Mouse (Mus musculus) CD8-positive naive resting alpha-beta T cell, adult 57 days (primary cell): ENCODE data around the gene Tubg1. TPM values are rescaled to one million over a fixed set of nuclear protein-coding genes. Genes with fewer than 3 reads are reported as not detected.

Experiments used
- total RNA-seq: library from RNA; stranded (reverse); gene quantifications from one replicate; pipeline ENCODE4 v1.2.4, GENCODE M21; 2023

The Tubg1 gene
- 14.5 TPM for total RNA-seq

GRCm38 (mm10) chr11:101119761-101120544, at the start of gene Tubg1, which contains the start of gene Retreg3:
TSS of gene Tubg1 (plus strand) at chr11:101119938.
TSS of gene Retreg3 (minus strand) at chr11:101119893.

GRCm38 (mm10) chr11:101078121-101078520, 41.6 kb upstream of the Tubg1 start, which contains the start of gene Hsd17b1:
TSS of gene Hsd17b1 (plus strand) at chr11:101078411.

GRCm38 (mm10) chr11:101082208-101083082, 37.3 kb upstream of the Tubg1 start, which contains the start of gene Coasy:
TSS of gene Coasy (plus strand) at chr11:101082565.

GRCm38 (mm10) chr11:101086756-101087681, 32.7 kb upstream of the Tubg1 start, which contains the start of gene Mlx:
TSS of gene Mlx (plus strand) at chr11:101087277.

GRCm38 (mm10) chr11:101095314-101096024, 24.3 kb upstream of the Tubg1 start, which contains the start of gene Psmc3ip:
TSS of gene Psmc3ip (minus strand) at chr11:101095436.

GRCm38 (mm10) chr11:101155728-101156371, 36.1 kb downstream of the Tubg1 start, which contains the start of gene Tubg2:
TSS of gene Tubg2 (plus strand) at chr11:101155907.

GRCm38 (mm10) chr11:101170354-101170810, 50.6 kb downstream of the Tubg1 start, which contains the start of gene Cntnap1:
TSS of gene Cntnap1 (plus strand) at chr11:101170523.

GRCm38 (mm10) chr11:101170811-101171610, 51.3 kb downstream of the Tubg1 start, which contains the start of gene Plekhh3:
TSS of gene Plekhh3 (minus strand) at chr11:101171351.

GRCm38 (mm10) chr11:101174851-101175628, 55.3 kb downstream of the Tubg1 start, which contains the start of gene Ccr10:
TSS of gene Ccr10 (minus strand) at chr11:101175443.

Other genes with a start within 250 kb of the Tubg1 start
- gene Stat3, start 180.4 kb upstream of the Tubg1 start, total RNA-seq: 216 TPM
- gene Cavin1, start 149.1 kb upstream of the Tubg1 start, total RNA-seq: 0.18 TPM
- 8.4 TPM for gene Atp6v0a1, start 110.5 kb upstream of the Tubg1 start, total RNA-seq
- 10.8 TPM for gene Naglu, start 49.9 kb upstream of the Tubg1 start, total RNA-seq
- 1.3 TPM for gene Hsd17b1, start 41.5 kb upstream of the Tubg1 start, total RNA-seq
- 12.5 TPM for gene Coasy, start 37.4 kb upstream of the Tubg1 start, total RNA-seq
- 43.0 TPM for gene Mlx, start 32.7 kb upstream of the Tubg1 start, total RNA-seq
- gene Psmc3ip, start 24.5 kb upstream of the Tubg1 start, total RNA-seq: 3.8 TPM
- 78.7 TPM for gene Retreg3, start within 50 bp of the Tubg1 start, total RNA-seq
- 2.5 TPM for gene Tubg2, start 36.0 kb downstream of the Tubg1 start, total RNA-seq
- not detected for gene Cntnap1, start 50.6 kb downstream of the Tubg1 start, total RNA-seq
- gene Plekhh3, start 51.4 kb downstream of the Tubg1 start, total RNA-seq: 0.28 TPM
- not detected for gene Ccr10, start 55.5 kb downstream of the Tubg1 start, total RNA-seq
- gene Ezh1, start 106.5 kb downstream of the Tubg1 start, total RNA-seq: 89.3 TPM
- 0.40 TPM for gene Ramp2, start 126.1 kb downstream of the Tubg1 start, total RNA-seq
- 71.7 TPM for gene Vps25, start 133.8 kb downstream of the Tubg1 start, total RNA-seq
- 2.8 TPM for gene Wnk4, start 140.6 kb downstream of the Tubg1 start, total RNA-seq
- not detected for gene Cntd1, start 159.1 kb downstream of the Tubg1 start, total RNA-seq
- gene Coa3, start 159.2 kb downstream of the Tubg1 start, total RNA-seq: 35.6 TPM
- 196 TPM for gene Becn1, start 182.3 kb downstream of the Tubg1 start, total RNA-seq
- gene Psme3, start 196.3 kb downstream of the Tubg1 start, total RNA-seq: 118 TPM
- gene Aoc2, start 205.1 kb downstream of the Tubg1 start, total RNA-seq: 24.1 TPM
- 1.2 TPM for gene Aoc3, start 210.7 kb downstream of the Tubg1 start, total RNA-seq
- gene G6pc, start 247.6 kb downstream of the Tubg1 start, total RNA-seq: not detected